28 mouse cellular contexts compared by ENCODE assay signal in genomic region chr11:23994160-23994559, GRCm38 (mm10).
DNase-seq lines count a peak whose midpoint lies in the region; ATAC-seq and TF ChIP-seq lines count a peak whose summit lies in the region.
"Had no signal": no experiment of that assay in that cellular context is flagged by ENCODE, and none has a peak within 500 bp of the region (broad histone marks: within the 10 kb centered on the region; RNA-seq: fewer than 3 reads in every experiment).

No protein-coding gene starts in this region.

- peak; percentile 19 for DNase-seq in kidney, adult 2 months
- no peak for DNase-seq in kidney, postnatal 25 days
- DNase-seq in left cerebral cortex, adult 2 months (ENCODE audit: extremely low spot score in 1 of 2, low spot score in 2 of 2) = peak in 1 of 2 experiments; percentile 26
- DNase-seq in left cerebral cortex, adult 18-20 months (ENCODE audit: low spot score in 2 of 2) = no peak
- no peak for DNase-seq in stomach, postnatal 0 days (ENCODE audit: low spot score)
- DNase-seq: adrenal gland, postnatal 10 days; cerebellum, adult 11 months; cerebellum, adult 9-11 months; heart, postnatal 10 days; kidney, postnatal 4 days; lung, embryonic 14.5 days; lung, postnatal 14 days; retina, postnatal 1 day; thymus, adult 2 months; thymus, postnatal 4 days had no signal

- TF ChIP-seq EP300 in stomach, postnatal 0 days (optimal IDR thresholded peaks at IDR 0.05) = no peak

- ATAC-seq in stomach, embryonic 14.5 days (ENCODE audit: insufficient number of reproducible peaks, insufficient read depth, low FRiP score, low read depth) = 0 out of 2 replicates have a peak, but pooled peaks have one; percentile 42
- ATAC-seq in stomach, postnatal 0 days (ENCODE audit: low FRiP score, low TSS enrichment) = no peak
- ATAC-seq in megakaryocyte, adult 5-6 weeks (ENCODE audit: poor library complexity, severe bottlenecking) = no peak
- ATAC-seq: forebrain, embryonic 15.5 days; midbrain, embryonic 15.5 days had no signal

- H3K4me1 ChIP-seq in kidney, adult 2 months (ENCODE audit: control insufficient read depth, insufficient read depth, low read length) = no peaks in the 10 kb centered on the region
- H3K4me1 ChIP-seq in stomach, embryonic 14.5 days (ENCODE audit: control insufficient read depth, insufficient read depth, low read length) = no peaks in the 10 kb centered on the region
- H3K4me1 ChIP-seq in stomach, postnatal 0 days (replicated peaks; ENCODE audit: control insufficient read depth, insufficient read depth) = no peaks in the 10 kb centered on the region
- H3K4me1 ChIP-seq: embryonic facial prominence, embryonic 13.5 days; forebrain, embryonic 10.5 days; forebrain, embryonic 15.5 days; heart, embryonic 13.5 days; limb, embryonic 12.5 days; liver, embryonic 15.5 days; midbrain, embryonic 10.5 days; midbrain, embryonic 15.5 days; neural tube, embryonic 15.5 days had no signal

- H3K36me3 ChIP-seq in kidney, adult 2 months (ENCODE audit: control insufficient read depth, insufficient read depth, low read length) = no peaks in the 10 kb centered on the region
- H3K36me3 ChIP-seq in stomach, embryonic 14.5 days (ENCODE audit: control insufficient read depth, insufficient read depth, low read length) = no peaks in the 10 kb centered on the region
- no peaks in the 10 kb centered on the region for H3K36me3 ChIP-seq in stomach, postnatal 0 days (ENCODE audit: control insufficient read depth, insufficient read depth, low read length)
- H3K36me3 ChIP-seq: embryonic facial prominence, embryonic 13.5 days; forebrain, embryonic 10.5 days; forebrain, embryonic 15.5 days; G1E; heart, embryonic 13.5 days; limb, embryonic 12.5 days; liver, embryonic 15.5 days; midbrain, embryonic 10.5 days; midbrain, embryonic 15.5 days; neural tube, embryonic 15.5 days had no signal

- TF ChIP-seq CTCF in kidney, adult 2 months (conservative IDR thresholded peaks at IDR 0.05; ENCODE audit: insufficient read depth, insufficient read length, low read depth, low read length) = no peak
- no peak for TF ChIP-seq CTCF in left cerebral cortex, adult 2 months (IDR thresholded peaks at IDR 0.05)
- no peak for TF ChIP-seq CTCF in stomach, postnatal 0 days (IDR thresholded peaks at IDR 0.05; ENCODE audit: low read depth)

- no peak overlapping the region for H3K9ac ChIP-seq in stomach, embryonic 14.5 days (replicated peaks; ENCODE audit: low read depth, low read length)
- H3K9ac ChIP-seq in stomach, postnatal 0 days (ENCODE audit: low read length) = no peak overlapping the region
- H3K9ac ChIP-seq: embryonic facial prominence, embryonic 13.5 days; forebrain, embryonic 15.5 days; heart, embryonic 13.5 days; hindbrain, embryonic 14.5 days; limb, embryonic 12.5 days; liver, embryonic 15.5 days; lung, embryonic 14.5 days; midbrain, embryonic 15.5 days; neural tube, embryonic 15.5 days had no signal

- intact Hi-C loops in left cerebral cortex, adult 2 months (cut with DNase I) = no loop called here

- H3K4me3 ChIP-seq in kidney, adult 2 months (ENCODE audit: insufficient read depth, low read depth, low read length) = no peak overlapping the region
- H3K4me3 ChIP-seq in left cerebral cortex, adult 2 months = no peak overlapping the region
- no peak overlapping the region for H3K4me3 ChIP-seq in stomach, embryonic 14.5 days (ENCODE audit: low read depth, low read length)
- no peak overlapping the region for H3K4me3 ChIP-seq in stomach, postnatal 0 days (ENCODE audit: low read depth, low read length)
- H3K4me3 ChIP-seq: embryonic facial prominence, embryonic 13.5 days; forebrain, embryonic 10.5 days; forebrain, embryonic 15.5 days; heart, embryonic 13.5 days; limb, embryonic 12.5 days; liver, embryonic 15.5 days; midbrain, embryonic 10.5 days; midbrain, embryonic 15.5 days; neural tube, embryonic 15.5 days had no signal

- H3K27ac ChIP-seq in kidney, adult 2 months (ENCODE audit: insufficient read depth, low read depth, low read length) = no peak overlapping the region
- peak overlapping the region; percentile 42; the same call in 1 of the 2 replicates for H3K27ac ChIP-seq in left cerebral cortex, adult 2 months
- H3K27ac ChIP-seq in stomach, embryonic 14.5 days (ENCODE audit: low read length) = no peak overlapping the region
- no peak overlapping the region for H3K27ac ChIP-seq in stomach, postnatal 0 days (replicated peaks)
- H3K27ac ChIP-seq: embryonic facial prominence, embryonic 13.5 days; forebrain, embryonic 10.5 days; forebrain, embryonic 15.5 days; heart, embryonic 13.5 days; hindbrain, embryonic 14.5 days; limb, embryonic 12.5 days; liver, embryonic 15.5 days; midbrain, embryonic 10.5 days; midbrain, embryonic 15.5 days; neural tube, embryonic 15.5 days had no signal

- no peaks in the 10 kb centered on the region for H3K27me3 ChIP-seq in kidney, adult 2 months (replicated peaks; ENCODE audit: control insufficient read depth, insufficient read depth, low read length)
- H3K27me3 ChIP-seq in stomach, embryonic 14.5 days (ENCODE audit: control insufficient read depth, insufficient read depth, low read length) = no peaks in the 10 kb centered on the region
- H3K27me3 ChIP-seq in stomach, postnatal 0 days (ENCODE audit: control insufficient read depth, insufficient read depth, low read length) = no peaks in the 10 kb centered on the region
- H3K27me3 ChIP-seq: embryonic facial prominence, embryonic 13.5 days; forebrain, embryonic 15.5 days; heart, embryonic 13.5 days; limb, embryonic 12.5 days; liver, embryonic 15.5 days; midbrain, embryonic 15.5 days; neural tube, embryonic 15.5 days had no signal

- H3K4me2 ChIP-seq in stomach, embryonic 14.5 days (replicated peaks; ENCODE audit: low read depth, low read length) = no peak overlapping the region
- no peak overlapping the region for H3K4me2 ChIP-seq in stomach, postnatal 0 days (replicated peaks; ENCODE audit: low read depth)
- H3K4me2 ChIP-seq: embryonic facial prominence, embryonic 13.5 days; forebrain, embryonic 15.5 days; heart, embryonic 13.5 days; hindbrain, embryonic 14.5 days; limb, embryonic 12.5 days; liver, embryonic 15.5 days; lung, embryonic 14.5 days; midbrain, embryonic 15.5 days; neural tube, embryonic 15.5 days had no signal

- no peaks in the 10 kb centered on the region for H3K9me3 ChIP-seq in stomach, embryonic 14.5 days (ENCODE audit: control insufficient read depth, low read depth, low read length)
- no peaks in the 10 kb centered on the region for H3K9me3 ChIP-seq in stomach, postnatal 0 days (ENCODE audit: control insufficient read depth, low read length)
- H3K9me3 ChIP-seq: embryonic facial prominence, embryonic 13.5 days; forebrain, embryonic 10.5 days; forebrain, embryonic 15.5 days; G1E; heart, embryonic 13.5 days; limb, embryonic 12.5 days; liver, embryonic 15.5 days; midbrain, embryonic 10.5 days; midbrain, embryonic 15.5 days; neural tube, embryonic 15.5 days had no signal

- TF ChIP-seq POLR2A in kidney, adult 2 months (IDR thresholded peaks at IDR 0.05; ENCODE audit: low read depth, low read length) = no peak
